Mouse (Mus musculus): ENCODE data around the gene Plxna3.
A peak's percentile ranks its signal among the peaks of the same experiment; 100 is the strongest.

Plxna3 gene

DNA sequence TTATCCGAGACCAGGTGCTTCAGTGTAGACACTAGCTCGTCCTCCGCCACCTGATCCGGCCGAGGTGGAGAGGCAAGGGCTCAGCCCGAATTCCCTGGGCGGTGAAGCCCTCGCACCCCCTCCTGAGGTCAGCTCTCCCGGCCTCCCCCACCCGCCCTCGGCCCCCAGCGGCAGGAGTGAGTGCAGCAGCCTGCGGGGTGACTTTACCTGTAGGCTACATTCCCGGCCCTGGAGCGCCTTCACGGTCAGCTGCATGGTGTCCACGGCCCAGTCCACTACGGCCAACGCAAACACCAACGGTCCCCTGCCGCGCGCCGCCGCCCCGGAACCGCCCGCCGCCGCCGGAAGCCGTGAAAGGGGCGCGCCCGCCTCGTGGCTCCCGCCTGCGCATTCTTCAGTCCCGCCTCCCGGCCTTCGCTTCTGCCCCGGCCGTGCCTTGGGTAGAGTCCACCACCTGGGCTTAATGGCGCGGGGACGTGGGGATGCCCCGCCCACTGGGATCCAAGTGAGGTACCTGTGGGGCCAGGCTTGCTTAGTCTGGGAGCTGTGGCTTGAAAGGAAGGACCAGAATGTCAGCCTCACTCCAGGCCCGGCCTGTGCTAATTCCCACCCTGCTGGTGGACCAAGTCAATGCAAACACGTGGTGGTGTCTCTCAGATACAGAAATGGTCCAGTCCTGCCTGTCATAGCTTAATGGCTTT lies 39.5 kb downstream of the Plxna3 start:
- peak; percentile 82 for DNase-seq

DNA sequence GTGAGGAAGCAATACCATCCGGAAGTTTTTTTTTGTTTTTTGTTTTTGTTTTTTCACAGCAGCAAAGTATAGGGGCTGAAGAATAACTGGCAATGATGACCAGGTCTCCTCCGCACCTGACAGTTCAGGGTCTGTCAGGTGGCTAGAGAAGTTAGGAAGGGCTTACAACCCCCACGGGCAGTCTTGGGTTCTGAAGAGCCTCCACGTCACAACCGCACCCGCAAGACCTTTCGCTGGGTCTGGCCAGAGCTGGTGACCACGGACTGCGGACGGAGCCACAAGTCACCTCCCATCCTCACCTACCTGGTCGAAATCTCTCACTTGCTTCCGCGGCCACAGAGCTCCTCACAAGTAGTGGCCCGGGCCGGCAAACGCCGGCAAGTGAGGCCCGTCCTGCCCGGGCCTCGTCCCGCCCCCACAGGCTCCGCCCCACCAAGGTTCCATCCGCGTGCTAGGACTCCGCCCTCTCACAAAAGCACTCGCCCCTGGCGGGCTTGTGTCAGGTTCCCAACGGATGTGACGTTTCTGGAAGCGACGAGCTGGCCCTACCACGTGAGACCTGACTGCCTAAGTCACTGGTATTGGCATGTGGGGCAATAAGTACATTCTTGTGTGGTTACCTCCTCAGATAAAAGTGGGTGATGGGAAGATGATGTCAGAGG lies 44.2 kb downstream of the Plxna3 start, which contains the start of the genes Ubl4a and Slc10a3:
Gene Ubl4a (minus strand): TSS at position 331 of the 662 bp plus-strand sequence.
Gene Slc10a3 (minus strand): TSS at position 462 of the 662 bp plus-strand sequence.
- peak; percentile 90 for DNase-seq

- DNase-seq: no peak
These were observed 55.6 kb downstream of the Plxna3 start for GRCm38 (mm10) chrX:74384451-74384850.

DNA sequence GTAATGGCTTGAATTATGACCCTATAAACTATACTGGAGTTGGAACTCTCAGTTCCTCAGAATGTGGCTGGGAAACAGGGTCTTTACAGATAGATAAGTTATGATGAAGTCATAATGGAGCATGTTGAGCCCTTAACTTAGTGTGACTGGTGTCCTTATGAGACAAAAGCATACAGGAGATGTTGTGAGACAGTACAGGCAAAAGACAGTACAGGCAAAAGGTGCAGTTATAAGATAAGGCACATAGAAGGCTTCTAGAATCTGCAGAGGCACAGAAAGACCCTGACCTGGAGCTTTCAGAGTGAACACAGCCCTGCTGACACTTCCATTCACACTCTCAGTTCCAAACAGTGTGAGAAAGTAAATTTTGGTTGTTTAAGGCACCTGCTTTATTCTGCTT lies 59.3 kb downstream of the Plxna3 start:
- DNase-seq: no peak

- DNase-seq: peak; percentile 88
These were observed 63.9 kb downstream of the Plxna3 start, which contains the start of the genes Fam3a and Ikbkg for GRCm38 (mm10) chrX:74392535-74393443. Fam3a (minus strand) TSS chrX:74393272. Ikbkg (plus strand) TSS chrX:74393290.
